In genomic region chr7:18210938-18211337, GRCm38 (mm10) we compare ENCODE assay signal across 11 mouse cellular contexts. TPM values are rescaled to one million over a fixed set of nuclear protein-coding genes. Genes with fewer than 3 reads are reported as not detected.
DNase-seq lines count a peak whose midpoint lies in the region; ATAC-seq and TF ChIP-seq lines count a peak whose summit lies in the region.
"Had no signal": no experiment of that assay in that cellular context is flagged by ENCODE, and none has a peak within 500 bp of the region (broad histone marks: within the 10 kb centered on the region; RNA-seq: fewer than 3 reads in every experiment).

No protein-coding gene starts in this region.

- H3K36me3 ChIP-seq in liver, postnatal 0 days (replicated peaks; ENCODE audit: insufficient read depth, low read length): no peaks in the 10 kb centered on the region
- H3K36me3 ChIP-seq in liver, embryonic 11.5 days (ENCODE audit: control insufficient read depth, insufficient read depth, low read length): no peaks in the 10 kb centered on the region
- no peaks in the 10 kb centered on the region for H3K36me3 ChIP-seq in forebrain, embryonic 15.5 days
- H3K36me3 ChIP-seq: embryonic facial prominence, embryonic 12.5 days; limb, embryonic 15.5 days had no signal

- no peak overlapping the region for H3K4me3 ChIP-seq in liver, postnatal 0 days (ENCODE audit: low read depth, low read length)
- H3K4me3 ChIP-seq in liver, embryonic 11.5 days (ENCODE audit: low read depth, low read length): no peak overlapping the region
- H3K4me3 ChIP-seq in forebrain, embryonic 15.5 days: no peak overlapping the region
- H3K4me3 ChIP-seq: embryonic facial prominence, embryonic 12.5 days; limb, embryonic 15.5 days had no signal

- no peak for ATAC-seq in cerebellum, adult (ENCODE audit: insufficient number of reproducible peaks, low FRiP score, low TSS enrichment)
- ATAC-seq in liver, postnatal 0 days: no peak
- no peak for ATAC-seq in liver, embryonic 11.5 days (replicated peaks; ENCODE audit: low FRiP score)
- no peak for ATAC-seq in forebrain, embryonic 15.5 days (replicated peaks)

- 13% methylated on average over 9 of the region's 9 CpGs for WGBS in liver, postnatal 0 days (ENCODE audit: insufficient replicate concordance)
- 8% methylated on average over 9 of the region's 9 CpGs for WGBS in liver, embryonic 11.5 days
- 13% methylated on average over 9 of the region's 9 CpGs for WGBS in forebrain, embryonic 15.5 days

- DNase-seq in cerebellum, adult 11-12 months: peak; percentile 3
- DNase-seq in liver, postnatal 0 days: no peak
- no peak for DNase-seq in liver, embryonic 11.5 days (ENCODE audit: low spot score)
- DNase-seq in cerebellum, postnatal 10 days: peak; percentile 4
- DNase-seq in mesoderm, embryonic 11.5 days (ENCODE audit: low read depth, low spot score): peak; percentile 12
- DNase-seq in urinary bladder, postnatal 4 days (ENCODE audit: low spot score in 2 of 2): no peak

- H3K27me3 ChIP-seq in liver, postnatal 0 days (ENCODE audit: insufficient read depth, low read length): no peaks in the 10 kb centered on the region
- no peaks in the 10 kb centered on the region for H3K27me3 ChIP-seq in liver, embryonic 11.5 days (replicated peaks; ENCODE audit: control insufficient read depth, insufficient read depth, low read length)
- no peaks in the 10 kb centered on the region for H3K27me3 ChIP-seq in forebrain, embryonic 15.5 days
- H3K27me3 ChIP-seq: embryonic facial prominence, embryonic 12.5 days; limb, embryonic 15.5 days had no signal

- no peak overlapping the region for H3K9ac ChIP-seq in liver, postnatal 0 days (replicated peaks)
- H3K9ac ChIP-seq in liver, embryonic 11.5 days (ENCODE audit: low read depth, low read length): no peak overlapping the region
- no peak overlapping the region for H3K9ac ChIP-seq in forebrain, embryonic 15.5 days (replicated peaks)
- H3K9ac ChIP-seq: embryonic facial prominence, embryonic 12.5 days; limb, embryonic 15.5 days had no signal

- no peaks in the 10 kb centered on the region for H3K4me1 ChIP-seq in liver, postnatal 0 days (ENCODE audit: insufficient read depth)
- no peaks in the 10 kb centered on the region for H3K4me1 ChIP-seq in liver, embryonic 11.5 days (replicated peaks; ENCODE audit: control insufficient read depth, insufficient read depth, low read length)
- H3K4me1 ChIP-seq in forebrain, embryonic 15.5 days: no peaks in the 10 kb centered on the region
- H3K4me1 ChIP-seq: embryonic facial prominence, embryonic 12.5 days; limb, embryonic 15.5 days had no signal

- H3K4me2 ChIP-seq in liver, postnatal 0 days (ENCODE audit: low read depth, low read length): no peak overlapping the region
- no peak overlapping the region for H3K4me2 ChIP-seq in liver, embryonic 11.5 days
- no peak overlapping the region for H3K4me2 ChIP-seq in forebrain, embryonic 15.5 days (replicated peaks)
- H3K4me2 ChIP-seq: embryonic facial prominence, embryonic 12.5 days; limb, embryonic 15.5 days had no signal

- no peak overlapping the region for H3K27ac ChIP-seq in liver, postnatal 0 days (ENCODE audit: low read depth)
- no peak overlapping the region for H3K27ac ChIP-seq in liver, embryonic 11.5 days (ENCODE audit: low read depth, low read length)
- H3K27ac ChIP-seq in forebrain, embryonic 15.5 days (replicated peaks): no peak overlapping the region
- H3K27ac ChIP-seq: embryonic facial prominence, embryonic 12.5 days; limb, embryonic 15.5 days had no signal

- no peaks in the 10 kb centered on the region for H3K9me3 ChIP-seq in liver, postnatal 0 days (ENCODE audit: low read length)
- no peaks in the 10 kb centered on the region for H3K9me3 ChIP-seq in liver, embryonic 11.5 days (ENCODE audit: control insufficient read depth, low read length)
- peaks cover 5% of the 10 kb centered on the region; the same call in 1 of the 2 replicates for H3K9me3 ChIP-seq in forebrain, embryonic 15.5 days
- H3K9me3 ChIP-seq: embryonic facial prominence, embryonic 12.5 days had no signal

- peak; percentile 42 for TF ChIP-seq CTCF in liver, postnatal 0 days (IDR thresholded peaks at IDR 0.05; ENCODE audit: low read depth)

- TF ChIP-seq EP300 in liver, postnatal 0 days (IDR thresholded peaks at IDR 0.05; ENCODE audit: low read depth): no peak

RNA-seq across cellular contexts. Expression of gene Mill1, which starts 34.2 kb away (rescaled TPM):
- not detected in 2 replicates for polyA plus RNA-seq in liver, postnatal 0 days (2015; fragmentation: Nextera tagmentation; extraction: Ambion mirVana)
- polyA plus RNA-seq in liver, embryonic 11.5 days (2014; fragmentation: Nextera tagmentation; extraction: Ambion mirVana): not detected in 2 replicates
- polyA plus RNA-seq in forebrain, embryonic 15.5 days (2015; fragmentation: Nextera tagmentation; extraction: Ambion mirVana): not detected in 2 replicates
- polyA plus RNA-seq: embryonic facial prominence, embryonic 12.5 days; heart, postnatal 0 days had no signal

RNA-seq across cellular contexts. Expression of gene Igfl3, which starts 34.6 kb away (rescaled TPM):
- polyA plus RNA-seq in liver, postnatal 0 days (2015; fragmentation: Nextera tagmentation; extraction: Ambion mirVana): not detected in 2 replicates
- polyA plus RNA-seq in liver, embryonic 11.5 days (2014; fragmentation: Nextera tagmentation; extraction: Ambion mirVana): not detected in 2 replicates
- not detected in 2 replicates for polyA plus RNA-seq in forebrain, embryonic 15.5 days (2015; fragmentation: Nextera tagmentation; extraction: Ambion mirVana)
- polyA plus RNA-seq: embryonic facial prominence, embryonic 12.5 days; heart, postnatal 0 days; limb, embryonic 15.5 days had no signal

Comparison
In these comparisons a context has a peak if more than half of its experiments do, and no peak if none do; other contexts are left out.
1. DNase-seq: peak in cerebellum, adult 11-12 months (single experiment), cerebellum, postnatal 10 days (2 of 2) and mesoderm, embryonic 11.5 days (single experiment); none in liver, postnatal 0 days (single experiment), liver, embryonic 11.5 days (single experiment) and urinary bladder, postnatal 4 days (0 of 2).